Mouse (Mus musculus) heart, postnatal 10 days (tissue): ENCODE measurements around the gene Fyn. TPM values are rescaled to one million over a fixed set of nuclear protein-coding genes. Genes with fewer than 3 reads are reported as not detected.

ENCODE experiments used
- DNase-seq, 2 experiments: peaks; one replicate each; pipeline ENCODE4 v3.0.0; 2021
- intact Hi-C: fragments of 180-260 bp; cut with DNase I; formaldehyde crosslinking; loops from one replicate; pipeline ENCODE4 v1.15.1; 2025
- total RNA-seq, 2 experiments: library from RNA; stranded (reverse); gene quantifications; 2 replicates each; pipeline ENCODE4 v1.2.3; 2021

The Fyn gene
- total RNA-seq, 2 experiments from 2014 or later = 52.2 to 55.5 TPM

DNA sequence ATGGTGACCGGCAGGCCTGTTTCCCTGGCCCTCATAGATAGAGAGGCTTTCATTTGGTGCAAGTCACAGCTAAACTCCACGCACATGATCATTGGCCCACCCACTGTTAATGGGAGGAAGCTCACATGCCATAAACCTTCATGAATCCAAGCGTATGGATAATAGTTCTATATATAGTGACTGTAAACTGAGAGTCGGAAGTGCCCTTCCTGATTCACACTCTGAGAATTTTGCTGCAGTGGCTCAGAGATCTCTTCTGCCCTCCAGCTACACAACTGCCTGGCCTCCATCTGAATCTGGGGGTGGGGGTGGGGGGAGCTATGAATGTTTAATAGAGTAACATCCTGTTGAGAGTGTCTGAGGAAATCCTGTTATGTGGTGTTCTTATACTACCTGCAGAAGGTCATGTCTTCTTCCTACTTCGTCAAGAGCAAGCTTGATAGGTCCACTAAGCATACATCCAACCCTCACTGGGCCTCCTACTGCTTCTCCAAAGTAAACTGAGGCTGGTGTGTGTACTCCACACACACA is 153.3 kb downstream of the Fyn start:
- DNase-seq = no peak
- intact Hi-C loops = loop anchor here (2.0 kb wide), 1 partner anchor 153 kb away; the partner anchor contains the start of gene Fyn

DNA sequence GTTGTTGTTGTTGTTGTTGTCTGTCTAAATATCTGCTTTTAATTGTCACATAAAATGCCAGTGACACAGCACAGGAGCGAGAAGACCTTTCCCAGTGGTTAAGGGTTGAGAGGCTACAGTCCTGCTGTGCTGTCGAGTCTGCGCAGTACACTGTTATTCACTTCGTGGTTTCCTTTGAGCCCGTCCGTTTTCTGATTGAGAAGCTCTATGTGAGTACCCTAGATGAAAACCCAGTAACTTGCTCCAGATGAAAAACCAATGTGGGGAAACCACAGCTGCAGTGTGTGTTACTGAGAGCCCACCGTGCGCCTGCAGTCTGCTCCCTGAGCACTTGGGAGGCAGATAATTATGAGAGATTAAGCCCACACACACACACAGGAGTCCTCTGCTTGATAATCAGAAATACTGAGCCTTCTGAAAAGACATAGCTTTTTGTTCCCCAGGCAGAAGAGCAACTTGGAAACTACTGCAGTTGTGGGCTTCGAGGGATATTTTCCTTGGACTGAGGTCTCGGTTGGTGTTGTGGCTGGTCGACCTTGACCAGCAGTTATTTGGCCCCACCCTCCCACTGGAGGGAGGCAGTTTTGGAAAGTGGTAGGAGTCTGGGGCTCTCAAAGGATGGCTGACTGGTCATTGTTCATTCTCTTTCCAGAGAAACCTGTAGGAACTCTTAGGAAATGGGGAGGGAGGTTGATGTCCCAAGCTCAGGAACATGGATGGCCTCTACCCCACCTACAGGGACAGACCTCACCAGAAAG is 154.4 kb downstream of the Fyn start:
- intact Hi-C loops = no loop called here
- no peak for DNase-seq

DNA sequence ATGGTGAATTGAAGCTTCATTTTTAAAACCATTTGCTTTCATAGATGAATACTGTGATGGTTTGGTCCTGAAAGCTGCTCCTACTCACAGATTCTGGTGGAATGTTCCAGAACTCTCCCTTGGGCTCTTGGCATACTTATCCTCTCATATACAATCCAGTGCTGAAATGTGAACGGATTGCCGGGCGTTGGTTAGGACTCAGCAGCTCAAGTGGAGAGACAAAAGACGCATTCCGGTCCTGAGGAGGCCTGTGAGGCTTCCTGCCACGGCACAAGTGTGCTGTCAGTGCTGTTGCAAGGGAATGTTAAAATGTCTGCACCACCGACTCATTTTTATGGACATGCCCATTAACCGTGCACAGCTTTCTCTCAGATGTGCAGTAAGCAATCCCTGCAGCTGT is 155.7 kb downstream of the Fyn start:
- DNase-seq = no peak
- intact Hi-C loops = no loop called here

DNA sequence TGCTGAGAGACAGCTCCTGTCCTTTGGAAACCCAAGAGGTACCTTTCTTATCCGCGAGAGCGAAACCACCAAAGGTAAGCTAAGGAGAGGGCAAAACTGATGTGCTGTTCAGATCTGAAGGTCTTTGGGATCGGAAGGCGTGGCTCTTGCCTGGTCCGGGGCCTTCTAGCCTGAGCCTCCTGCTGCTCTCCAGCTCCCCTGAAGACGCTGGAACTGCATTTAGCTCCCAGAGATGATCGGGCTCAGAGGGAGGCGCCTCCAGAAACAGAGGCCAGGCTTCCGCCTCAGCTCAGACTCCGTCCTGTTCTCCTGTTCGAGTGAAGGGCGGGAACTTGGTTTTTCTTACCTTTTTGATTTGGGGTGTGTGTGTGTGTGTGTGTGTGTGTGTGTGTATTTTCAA is 156.8 kb downstream of the Fyn start:
- DNase-seq = no peak
- intact Hi-C loops = no loop called here

DNA sequence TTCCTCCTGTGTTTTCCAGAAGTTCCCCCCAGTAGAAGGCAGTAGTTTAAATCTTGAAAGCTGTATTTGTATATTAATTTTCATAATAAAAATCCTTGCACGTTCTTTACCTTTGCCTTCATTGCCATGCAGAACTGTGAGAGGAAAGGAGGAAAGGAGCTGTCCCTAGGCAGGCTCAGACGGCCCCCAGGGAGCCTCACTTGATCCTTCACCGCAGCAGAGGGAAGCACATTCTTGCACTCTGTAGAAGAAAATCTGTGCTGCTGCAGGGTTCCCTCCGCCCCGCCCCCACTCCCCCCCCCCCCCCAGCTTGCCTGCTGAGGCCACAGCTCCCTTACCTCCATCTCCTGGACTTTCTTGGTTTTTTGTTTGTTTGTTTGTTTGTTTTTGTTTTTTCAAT is 158.5 kb downstream of the Fyn start:
- intact Hi-C loops = no loop called here
- DNase-seq = no peak

DNA sequence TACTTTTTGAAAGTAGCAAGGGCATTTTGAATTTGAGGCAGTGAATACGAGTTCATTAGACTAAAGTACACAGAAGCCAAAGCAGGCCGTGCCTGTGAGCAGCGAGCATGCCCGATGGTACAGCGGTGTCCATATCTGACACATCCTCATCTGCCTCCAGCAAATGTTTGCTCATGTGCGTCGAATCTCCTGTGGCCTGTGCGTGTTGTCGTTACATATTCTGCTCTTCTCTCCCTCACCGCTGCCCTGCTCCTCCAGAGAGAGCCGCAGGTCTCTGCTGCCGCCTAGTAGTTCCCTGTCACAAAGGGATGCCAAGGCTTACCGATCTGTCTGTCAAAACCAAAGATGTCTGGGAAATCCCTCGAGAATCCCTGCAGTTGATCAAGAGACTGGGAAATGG is 160.5 kb downstream of the Fyn start:
- no peak for DNase-seq
- intact Hi-C loops = no loop called here

DNA sequence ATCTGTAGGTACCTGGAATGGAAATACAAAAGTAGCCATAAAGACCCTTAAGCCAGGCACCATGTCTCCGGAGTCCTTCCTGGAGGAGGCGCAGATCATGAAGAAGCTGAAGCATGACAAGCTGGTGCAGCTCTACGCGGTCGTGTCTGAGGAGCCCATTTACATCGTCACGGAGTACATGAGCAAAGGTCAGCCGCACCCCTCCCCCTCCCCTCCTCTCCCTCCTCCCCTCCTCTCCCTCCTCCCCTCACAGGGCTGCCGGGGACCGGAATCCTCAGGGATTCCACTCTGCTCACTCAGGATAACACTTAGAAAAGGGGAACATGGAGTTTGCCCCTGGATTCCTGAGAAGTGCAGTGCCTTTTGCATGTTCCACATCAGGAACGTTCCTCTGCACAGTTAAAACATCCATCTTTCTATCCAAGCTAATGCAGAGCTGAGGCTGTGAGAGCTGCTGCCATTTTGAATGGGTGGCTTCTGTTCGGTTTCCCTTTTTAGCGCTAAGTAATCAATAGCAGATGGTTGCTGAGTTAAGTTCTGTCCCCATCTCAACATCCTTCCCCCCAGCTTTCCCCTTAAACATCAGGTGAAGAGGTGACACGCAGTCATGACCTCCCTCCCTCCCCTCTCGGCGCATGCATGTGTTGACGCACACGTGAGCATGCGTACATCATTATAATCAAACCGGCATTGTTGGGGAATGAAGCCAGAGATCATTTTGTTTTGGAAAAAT is 163.5 kb downstream of the Fyn start:
- intact Hi-C loops = no loop called here

DNA sequence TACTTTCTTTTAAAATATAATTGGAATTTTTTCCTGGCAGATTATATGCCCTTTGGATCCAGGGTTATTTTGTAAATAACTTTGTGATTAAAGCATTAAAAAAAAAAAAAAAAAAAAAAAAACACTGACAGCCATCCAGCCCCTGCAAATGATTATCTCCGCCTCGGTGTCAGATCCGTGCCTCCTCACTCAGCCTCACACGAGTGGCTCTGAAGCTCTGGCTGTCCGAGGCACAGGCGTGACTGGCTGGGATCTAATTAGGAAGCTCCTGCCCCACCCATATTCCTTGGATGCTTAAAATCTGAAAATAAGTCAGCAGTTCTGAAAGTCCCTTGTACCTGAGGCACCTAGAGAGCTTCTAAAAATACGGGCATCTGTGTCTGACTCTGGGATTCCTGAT is 164.2 kb downstream of the Fyn start:
- intact Hi-C loops = no loop called here
- DNase-seq = no peak

More for the DNA sequence above, 163.5 kb downstream of the Fyn start:
- DNase-seq = no peak

DNA sequence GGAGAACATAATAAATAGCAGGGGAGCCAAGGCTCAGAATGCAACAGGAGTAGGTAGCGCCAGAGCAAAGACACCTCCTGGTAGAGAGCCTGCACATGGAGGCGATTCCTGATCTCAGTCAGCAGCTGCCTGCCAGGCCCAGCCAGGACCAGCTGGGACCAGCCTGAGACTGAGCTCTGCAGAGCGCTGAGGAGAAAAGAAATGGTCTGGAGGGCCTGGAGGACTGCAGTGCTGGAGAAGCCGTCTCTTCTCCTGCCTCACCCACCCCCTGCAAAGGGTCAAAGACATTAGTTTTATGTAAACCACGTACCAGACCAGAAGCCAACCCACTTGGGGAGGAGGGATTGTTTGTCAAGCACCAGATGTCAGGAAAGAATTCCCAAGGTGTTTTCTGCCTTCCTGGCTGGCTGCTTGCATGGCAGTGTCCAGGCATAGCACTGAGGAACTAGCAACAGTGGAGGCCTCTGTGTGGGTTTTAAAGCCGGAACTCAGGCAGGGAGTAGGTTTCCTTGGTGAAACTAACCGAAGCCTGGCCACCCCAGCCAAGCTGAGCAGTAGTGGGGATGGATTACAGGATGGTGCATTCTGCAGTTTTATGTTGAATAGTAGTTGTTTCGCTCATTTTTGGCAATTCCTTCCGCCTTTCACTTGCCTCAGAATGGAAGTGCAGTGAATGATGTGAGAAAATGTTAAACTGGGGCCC is 165.8 kb downstream of the Fyn start:
- DNase-seq = peak in 1 of 2 experiments; percentile 44
- intact Hi-C loops = loop anchor here (5.0 kb wide), 1 partner anchor 423 kb away; no protein-coding TSS in a partner anchor

DNA sequence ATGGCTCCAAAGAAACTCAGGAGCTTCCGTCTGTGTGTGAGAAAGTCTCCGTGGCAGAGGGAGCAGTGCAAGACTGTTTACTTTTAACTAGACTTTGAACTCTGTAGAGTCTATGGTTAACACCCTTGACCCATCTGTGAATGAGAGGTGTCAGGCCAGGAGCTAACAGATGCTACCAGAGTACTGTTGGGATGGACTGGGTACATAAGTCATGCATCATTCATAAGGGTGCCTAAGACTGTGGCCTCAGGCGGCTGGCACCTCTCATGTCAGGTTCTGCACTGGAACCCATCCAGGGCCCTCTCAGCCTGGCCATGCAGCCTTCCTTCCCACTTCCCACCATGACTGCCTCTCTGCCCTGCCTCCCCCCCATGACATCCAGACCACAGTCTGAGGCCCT is 166.7 kb downstream of the Fyn start:
- intact Hi-C loops = loop anchor here (5.0 kb wide), 1 partner anchor 422 kb away; no protein-coding TSS in a partner anchor
- no peak for DNase-seq

DNA sequence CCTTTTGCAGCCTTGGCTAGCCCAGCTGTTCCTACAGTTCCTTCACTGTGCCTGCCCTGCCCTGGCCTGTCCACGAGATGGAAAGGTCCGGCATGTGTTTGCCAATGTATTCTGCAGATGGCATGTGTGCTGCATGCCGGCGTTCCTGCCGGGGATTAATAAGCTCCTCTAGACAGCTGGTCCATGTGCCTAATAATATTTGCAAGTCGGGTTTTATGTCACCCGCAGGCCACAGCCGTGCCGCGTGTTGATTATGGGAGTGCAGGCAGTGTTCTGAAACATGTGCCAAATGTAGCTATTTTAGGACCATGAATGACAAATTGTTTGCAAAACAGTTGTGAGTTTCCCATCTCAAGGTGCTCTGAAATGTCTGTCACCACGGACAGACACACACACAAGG is 167.6 kb downstream of the Fyn start:
- peak; percentile 60 to 64 for DNase-seq
- intact Hi-C loops = loop anchor here (5.0 kb wide), 1 partner anchor 421 kb away; no protein-coding TSS in a partner anchor

DNA sequence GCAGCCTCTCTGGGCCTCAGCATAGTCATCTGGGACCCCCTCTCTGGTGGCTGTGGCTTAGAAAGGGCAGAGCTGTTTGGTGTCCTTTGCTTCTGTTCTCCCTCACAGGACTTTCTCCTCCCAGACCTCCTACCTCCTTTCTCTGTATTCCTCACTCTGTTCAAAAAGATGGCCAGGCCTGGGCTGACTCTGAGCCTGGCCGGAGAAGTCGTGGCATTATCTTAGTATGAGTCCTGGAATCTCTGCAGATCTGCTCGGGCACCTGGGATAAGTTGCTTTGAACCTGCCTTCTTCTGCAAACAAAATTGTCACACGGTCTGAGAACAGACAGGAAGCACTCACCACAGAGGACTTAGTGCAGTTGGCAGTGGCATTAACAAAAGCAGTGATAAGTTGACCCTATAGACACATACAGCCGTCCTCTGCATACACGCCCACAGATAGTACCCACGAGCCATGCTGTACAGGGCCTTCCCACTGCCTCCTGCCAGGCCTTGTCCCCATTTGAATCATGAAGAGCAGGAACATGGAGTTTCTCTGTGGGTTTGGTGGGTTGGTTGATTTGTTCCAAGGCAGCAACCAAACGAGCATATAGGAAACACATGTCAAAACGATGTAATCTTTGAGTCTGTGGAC is 171.5 kb downstream of the Fyn start:
- intact Hi-C loops = loop anchor here (5.0 kb wide), 2 partner anchors 87 to 192 kb away; partner anchors contain the start of gene Rev3l
- DNase-seq = no peak

DNA sequence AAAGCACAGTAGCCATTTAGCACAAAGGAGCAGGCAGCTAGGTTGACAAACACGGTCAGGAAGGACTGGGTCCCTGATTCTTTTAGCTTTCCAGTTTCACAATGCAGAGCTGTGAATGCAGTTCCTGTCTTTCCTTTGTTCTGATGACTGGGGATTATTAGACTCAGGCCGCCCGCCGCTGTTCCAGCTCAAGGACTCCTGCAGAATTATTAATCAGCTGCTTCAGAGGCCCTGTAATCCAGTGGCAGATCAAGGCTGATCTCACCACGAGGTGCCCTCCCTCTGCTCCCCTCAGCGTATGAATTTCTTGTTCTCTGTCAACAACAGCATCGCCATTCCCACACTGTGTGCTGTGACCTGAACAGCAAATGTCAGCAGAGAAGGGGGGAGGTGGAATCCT is 172.3 kb downstream of the Fyn start:
- DNase-seq = no peak
- intact Hi-C loops = loop anchor here (5.0 kb wide), 2 partner anchors 86 to 191 kb away; partner anchors contain the start of gene Rev3l

DNA sequence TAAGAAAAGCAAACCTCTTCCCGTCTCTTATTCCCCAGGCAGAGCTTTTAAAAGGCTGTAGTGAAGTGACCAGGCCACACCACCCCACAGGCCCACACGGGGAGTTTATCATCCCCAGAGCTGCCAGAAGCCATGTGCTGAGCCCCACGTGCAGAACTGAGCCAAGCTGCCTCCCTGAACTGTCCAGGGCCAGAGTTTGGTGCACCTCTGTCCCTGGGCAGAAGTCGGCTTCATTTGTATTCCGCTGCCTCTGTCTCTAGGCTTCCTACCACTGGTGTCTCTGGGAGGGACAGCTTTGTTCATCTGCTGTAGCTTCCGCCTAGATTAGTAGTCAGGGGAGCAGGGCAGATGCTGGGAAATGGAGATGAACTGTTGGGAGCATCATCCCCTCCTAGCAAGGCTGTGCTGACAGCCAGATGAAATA is 172.8 kb downstream of the Fyn start:
- no peak for DNase-seq
- intact Hi-C loops = loop anchor here (5.0 kb wide), 2 partner anchors 86 to 191 kb away; partner anchors contain the start of gene Rev3l

DNA sequence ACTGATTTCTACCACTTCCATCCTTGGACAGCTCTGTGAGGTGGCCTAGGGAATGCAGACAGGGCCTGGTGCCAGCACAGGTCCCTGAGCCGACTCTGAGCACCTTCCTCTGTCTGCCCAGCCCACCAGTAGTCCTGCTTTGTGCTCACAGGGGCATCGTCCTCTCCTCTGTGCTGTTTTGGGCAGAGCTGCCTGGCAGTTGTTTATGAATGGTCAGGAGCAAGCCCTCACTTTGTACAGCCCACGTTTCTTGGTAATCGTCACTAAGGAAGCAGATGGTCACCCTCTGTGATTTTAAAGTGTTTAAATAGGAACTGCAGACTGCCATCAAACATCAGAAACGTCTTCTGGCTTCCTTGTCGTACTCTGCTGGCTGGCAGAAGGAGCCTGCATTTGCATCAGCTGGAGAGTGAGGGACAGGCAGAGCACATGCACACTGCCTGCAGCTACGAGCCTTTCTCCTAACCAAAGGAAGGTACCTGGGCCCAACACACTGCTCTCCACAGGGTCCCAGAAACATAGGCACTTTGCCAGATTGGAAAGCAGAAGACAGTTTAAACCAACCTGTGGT is 173.4 kb downstream of the Fyn start:
- intact Hi-C loops = loop anchor here (5.0 kb wide), 2 partner anchors 85 to 190 kb away; partner anchors contain the start of gene Rev3l
- no peak for DNase-seq

DNA sequence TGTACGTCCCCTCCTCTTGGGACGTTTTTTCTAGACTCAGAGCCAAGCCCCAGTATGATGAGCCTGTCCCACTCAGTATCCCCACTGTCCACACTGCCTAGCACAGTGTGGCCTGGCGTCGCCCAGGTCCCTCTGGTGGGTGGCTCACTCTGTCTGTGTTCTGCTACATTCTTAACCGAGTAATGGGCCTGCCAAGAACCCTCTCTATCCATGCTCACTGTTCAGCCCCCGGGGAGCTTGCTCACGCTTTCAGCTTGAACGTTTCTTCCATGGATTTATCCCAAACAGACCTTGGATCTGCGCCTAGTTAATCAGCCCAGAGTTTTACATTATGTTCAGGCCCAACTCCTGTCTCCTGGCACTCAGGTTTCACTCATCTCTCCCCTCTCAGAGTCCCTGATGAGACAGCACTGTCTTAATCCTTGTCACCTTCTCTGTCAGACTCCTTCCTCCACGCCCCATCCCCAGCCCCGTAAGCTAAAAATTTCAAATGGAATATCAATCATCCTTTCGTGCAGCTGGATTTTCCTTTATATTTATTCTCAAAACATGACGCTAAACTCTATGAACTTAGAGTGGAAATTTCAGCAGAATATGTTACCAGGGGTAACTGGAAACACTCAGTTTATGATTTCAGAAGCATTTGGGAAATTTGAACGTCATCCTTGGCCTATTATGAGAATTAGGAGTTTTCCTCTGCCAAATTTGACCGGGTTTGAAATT is 174.0 kb downstream of the Fyn start:
- intact Hi-C loops = loop anchor here (5.0 kb wide), 2 partner anchors 85 to 190 kb away; partner anchors contain the start of gene Rev3l
- DNase-seq = peak; percentile 66 to 67

DNA sequence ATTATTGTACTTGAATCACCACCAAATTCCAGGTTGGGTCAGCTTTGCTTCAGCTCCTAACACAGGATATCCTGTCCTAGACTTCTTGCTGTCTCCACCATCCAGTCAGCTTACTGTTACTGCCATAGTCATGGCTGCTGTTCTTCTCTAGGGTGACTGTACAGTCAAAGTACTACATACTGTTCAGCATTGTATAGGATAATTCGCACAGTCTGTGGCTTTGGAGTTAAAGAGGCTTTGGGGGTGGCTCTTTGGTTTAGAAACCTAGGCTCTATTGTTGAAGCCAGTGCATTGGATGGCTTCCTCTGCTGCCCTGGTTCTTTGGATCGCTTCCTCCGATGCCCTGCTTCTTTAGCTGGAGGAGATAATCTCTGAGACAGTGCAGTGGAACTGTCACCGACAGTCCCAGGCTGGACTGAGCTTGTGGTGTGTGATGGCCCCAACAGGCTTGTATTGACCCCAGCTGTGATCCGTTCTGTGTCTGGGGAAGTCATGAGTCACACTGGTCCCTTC is 174.7 kb downstream of the Fyn start:
- no peak for DNase-seq
- intact Hi-C loops = loop anchor here (5.0 kb wide), 2 partner anchors 84 to 189 kb away; partner anchors contain the start of gene Rev3l

DNA sequence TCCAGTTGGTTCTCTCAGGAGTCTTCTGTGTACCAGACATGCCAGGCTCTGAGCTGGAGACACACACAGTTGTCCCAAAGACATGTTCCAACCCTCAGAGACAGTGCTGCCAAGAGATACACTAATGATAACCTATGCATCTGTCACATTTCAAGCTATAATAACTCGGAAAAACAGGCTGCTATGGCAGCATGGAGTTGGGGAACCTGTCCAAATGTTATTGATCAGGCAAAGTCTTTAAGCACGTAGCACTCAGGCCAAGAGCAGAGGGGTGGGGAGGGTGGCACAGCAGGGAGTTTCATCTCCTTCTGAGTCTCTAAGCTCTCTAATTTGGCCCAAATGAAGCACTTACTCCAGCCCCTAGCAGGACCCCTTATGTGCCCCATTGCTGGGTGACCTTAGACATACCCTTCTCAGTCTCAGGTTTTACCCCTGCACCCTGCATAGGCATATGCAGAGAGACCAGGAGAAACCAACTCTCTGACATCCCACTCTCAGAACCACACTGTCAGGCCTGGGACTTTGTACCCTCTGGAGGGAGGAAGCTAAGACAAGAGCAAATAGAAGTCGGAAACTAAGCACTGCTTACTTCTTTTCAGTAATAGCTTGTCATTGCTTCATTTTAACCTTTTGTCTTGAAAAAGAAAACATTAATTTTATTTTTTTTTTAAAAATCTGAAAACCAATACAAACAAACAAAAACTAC is 178.9 kb downstream of the Fyn start:
- no peak for DNase-seq
- intact Hi-C loops = no loop called here
